Mouse (Mus musculus) liver, embryonic 18 days (tissue): Measurements from ENCODE around the gene Rnf182. TPM values are rescaled to one million over a fixed set of nuclear protein-coding genes. Genes with fewer than 3 reads are reported as not detected.

Experiments used
- polyA plus RNA-seq: library from polyadenylated mRNA; depleted of rRNA; stranded (reverse); fragments of >200 nt; gene quantifications from 2 replicates; pipeline ENCODE4 v1.2.3, GENCODE M21; 2012; rRNA removed

Gene Rnf182
- 0.01 TPM in 1 of 2 replicates, not detected in the other for polyA plus RNA-seq

GRCm38 (mm10) chr13:43615577-43616254 lies at the start of gene Rnf182:
Rnf182 (plus strand) TSS chr13:43615710.

Other genes with a start within 250 kb of the Rnf182 start
- 55.1 and 60.3 TPM in 2 replicates for gene Nol7, start 217.3 kb upstream of the Rnf182 start, polyA plus RNA-seq
- gene Ranbp9, start 134.4 kb upstream of the Rnf182 start, polyA plus RNA-seq = 9.8 and 11.3 TPM in 2 replicates
- gene Mcur1, start 55.5 kb upstream of the Rnf182 start, polyA plus RNA-seq = 5.8 and 7.0 TPM in 2 replicates
- 0.85 and 1.1 TPM in 2 replicates for gene Cd83, start 169.1 kb downstream of the Rnf182 start, polyA plus RNA-seq